Mouse (Mus musculus): ENCODE measurements at regions not wholly inside any gene's neighbourhood (a gene's known extent, or its start where the extent isn't known, plus 50 kb on each side); places are given as distances from the start of the nearest gene placed in this dataset.

- Histone ChIP-seq H3K9ac (ENCODE audit: insufficient read depth, low read depth) (no peak overlapping the region), H3K4me3 (replicated peaks in 1 of 3; ENCODE audit: low read depth in 2 of 3, low read length in 2 of 3, poor library complexity in 1 of 3) (no peak overlapping the region), H3K27me3 (replicated peaks) (peaks cover 7% of the 10 kb centered on the region), H3K36me3 (replicated peaks in 1 of 2; ENCODE audit: control insufficient read depth in 1 of 2, insufficient read depth in 1 of 2, low read length in 1 of 2) (no peaks in the 10 kb centered on the region), H3K79me2 (replicated peaks; ENCODE audit: control insufficient read depth, extremely low read depth, insufficient read depth, poor library complexity, severe bottlenecking) (no peaks in the 10 kb centered on the region), H3K27ac (ENCODE audit: insufficient read depth, low read depth) (no peak overlapping the region), H3K4me1 (ENCODE audit: control insufficient read depth in 1 of 2, insufficient read depth in 2 of 2) (peaks cover 0 to 22% of the 10 kb centered on the region in 2 experiments; a peak in 2 of 4 replicates), H3K9me3 (replicated peaks; ENCODE audit: low read length) (no peaks in the 10 kb centered on the region), H3K4me2 (ENCODE audit: insufficient read depth, low read depth, poor library complexity, severe bottlenecking) (no peak overlapping the region)
- no peak for TF ChIP-seq UBTF (IDR thresholded peaks at IDR 0.05; ENCODE audit: low read depth, low read length)
- no peak for TF ChIP-seq HCFC1 (IDR thresholded peaks at IDR 0.05; ENCODE audit: low read depth, low read length)
- TF ChIP-seq ETS1 (conservative IDR thresholded peaks at IDR 0.05; ENCODE audit: low read depth, low read length) = no peak
- no peak for TF ChIP-seq SMC3 (IDR thresholded peaks at IDR 0.05; ENCODE audit: low read depth, low read length)
- TF ChIP-seq MAZ (IDR thresholded peaks at IDR 0.05; ENCODE audit: low read depth, low read length) = no peak
- TF ChIP-seq NELFE (IDR thresholded peaks at IDR 0.05; ENCODE audit: low read depth, low read length) = no peak
- no peak for TF ChIP-seq CTCF (conservative IDR thresholded peaks at IDR 0.05 in 1 of 2, IDR thresholded peaks at IDR 0.05 in 1 of 2; ENCODE audit: low read depth in 2 of 2, low read length in 2 of 2)
- no peak for TF ChIP-seq CHD1 (IDR thresholded peaks at IDR 0.05; ENCODE audit: low read depth, low read length)
- TF ChIP-seq MAX (IDR thresholded peaks at IDR 0.05; ENCODE audit: low read length) = no peak
- no peak for TF ChIP-seq MYC (IDR thresholded peaks at IDR 0.05; ENCODE audit: low read depth, low read length)
- no peak for DNase-seq (ENCODE audit: extremely low read depth)
- dilution Hi-C loops (cut with MboI; ENCODE audit: extremely low pct_ligation_motif_present, extremely low pct_unique_long_range_greater_than_20kb, low sequenced_read_pairs) = no loop called here
- in situ Hi-C loops (cut with MboI; ENCODE audit: low pct_ligation_motif_present, low pct_unique_long_range_greater_than_20kb, low sequenced_read_pairs) = no loop called here
These were observed 64.9 kb upstream of the Spdye4c start for GRCm38 (mm10) chr2:128526100-128526499.

GRCm38 (mm10) chr2:128526883-128527344 lies 64.1 kb upstream of the Spdye4c start:
- TF ChIP-seq MAFK (IDR thresholded peaks at IDR 0.05; ENCODE audit: insufficient replicate concordance, low read length) (no peak), POLR2AphosphoS2 (IDR thresholded peaks at IDR 0.05; ENCODE audit: low read depth, low read length) (no peak), UBTF (IDR thresholded peaks at IDR 0.05; ENCODE audit: low read depth, low read length) (no peak), NELFE (IDR thresholded peaks at IDR 0.05; ENCODE audit: low read depth, low read length) (no peak), MEF2A (IDR thresholded peaks at IDR 0.05; ENCODE audit: borderline replicate concordance, low read depth, low read length) (no peak), GABPA (IDR thresholded peaks at IDR 0.05; ENCODE audit: insufficient replicate concordance, low read depth, low read length) (no peak), ELF1 (IDR thresholded peaks at IDR 0.05; ENCODE audit: low read depth, low read length) (no peak), MYC (IDR thresholded peaks at IDR 0.05; ENCODE audit: low read depth, low read length) (no peak), RAD21 (IDR thresholded peaks at IDR 0.05; ENCODE audit: low read depth, low read length) (no peak), RCOR1 (conservative IDR thresholded peaks at IDR 0.05; ENCODE audit: low read depth, low read length) (no peak), TCF12 (IDR thresholded peaks at IDR 0.05; ENCODE audit: low read depth, low read length) (no peak), KAT2A (IDR thresholded peaks at IDR 0.05; ENCODE audit: insufficient replicate concordance, low read length) (no peak), EP300 (IDR thresholded peaks at IDR 0.05; ENCODE audit: low read length) (no peak), NRF1 (IDR thresholded peaks at IDR 0.05; ENCODE audit: low read depth, low read length) (no peak), USF1 (IDR thresholded peaks at IDR 0.05; ENCODE audit: low read depth, low read length) (no peak), POLR2A (IDR thresholded peaks at IDR 0.05; ENCODE audit: low read depth, low read length) (no peak), HCFC1 (IDR thresholded peaks at IDR 0.05; ENCODE audit: low read depth, low read length) (no peak), ZMIZ1 (IDR thresholded peaks at IDR 0.05; ENCODE audit: low read depth, low read length) (no peak), ETS1 (conservative IDR thresholded peaks at IDR 0.05; ENCODE audit: low read depth, low read length) (no peak), MXI1 (IDR thresholded peaks at IDR 0.05; ENCODE audit: low read depth, low read length) (no peak)
- Histone ChIP-seq H3K4me2 (ENCODE audit: insufficient read depth, low read depth, poor library complexity, severe bottlenecking) (no peak overlapping the region), H3K4me1 (ENCODE audit: control insufficient read depth in 1 of 2, insufficient read depth in 2 of 2) (peaks cover 0 to 14% of the 10 kb centered on the region in 2 experiments; a peak in 2 of 4 replicates), H3K27me3 (replicated peaks) (peaks cover 7% of the 10 kb centered on the region), H3K36me3 (replicated peaks in 1 of 2; ENCODE audit: control insufficient read depth in 1 of 2, insufficient read depth in 1 of 2, low read length in 1 of 2) (no peaks in the 10 kb centered on the region), H3K27ac (ENCODE audit: insufficient read depth, low read depth) (no peak overlapping the region), H3K9ac (ENCODE audit: insufficient read depth, low read depth) (no peak overlapping the region), H3K4me3 (replicated peaks in 1 of 3; ENCODE audit: low read depth in 2 of 3, low read length in 2 of 3, poor library complexity in 1 of 3) (no peak overlapping the region), H3K79me2 (replicated peaks; ENCODE audit: control insufficient read depth, extremely low read depth, insufficient read depth, poor library complexity, severe bottlenecking) (no peaks in the 10 kb centered on the region), H3K9me3 (replicated peaks; ENCODE audit: low read length) (no peaks in the 10 kb centered on the region)
- dilution Hi-C loops (cut with MboI; ENCODE audit: extremely low pct_ligation_motif_present, extremely low pct_unique_long_range_greater_than_20kb, low sequenced_read_pairs) (no loop called here), in situ Hi-C loops (cut with MboI; ENCODE audit: low pct_ligation_motif_present, low pct_unique_long_range_greater_than_20kb, low sequenced_read_pairs) (no loop called here)
- no peak for DNase-seq (ENCODE audit: extremely low read depth)

Data from CH12.LX (cell line).